Mouse (Mus musculus) spleen, adult 2 months (tissue): Measurements from ENCODE around the gene Dusp11.

Source experiments
- CTCF ChIP-seq: fragments of 200-500 bp; IDR thresholded peaks from 2 replicates; pipeline ENCODE4 v1.5.1; 2011; ENCODE audit warnings: mild to moderate bottlenecking, inconsistent platforms; ENCODE audit not compliant: insufficient read depth, insufficient read length, insufficient replicate concordance; ENCODE audit errors: extremely low read depth
- POLR2A ChIP-seq: fragments of 200-500 bp; IDR thresholded peaks from 2 replicates; pipeline ENCODE4 v1.6.1; 2011; ENCODE audit warnings: low read depth, low read length, inconsistent platforms

- TF ChIP-seq CTCF, result no peak
- no peak for TF ChIP-seq POLR2A
Measured at GRCm38 (mm10) chr6:85919401-85919800, 42.1 kb downstream of the Dusp11 start.
